Mouse (Mus musculus): ENCODE data around the gene Sergef.
"Not testable (repeated sequence)": the region's sequence is repeated elsewhere in the genome, so short reads cannot be mapped to it uniquely, and the experiment has no call there.

GRCm38 (mm10) chr7:46679044-46679443 is 39.4 kb upstream of the Sergef start:
- not testable (repeated sequence) for TF ChIP-seq CTCF, EP300 (IDR thresholded peaks at IDR 0.05; ENCODE audit: low read depth)
